Mouse (Mus musculus): Measurements from ENCODE around the gene Spns3. TPM values are rescaled to one million over a fixed set of nuclear protein-coding genes. Genes with fewer than 3 reads are reported as not detected.

Gene Spns3
- not detected for polyA plus RNA-seq (2014; fragmentation: Illumina TruSeq; extraction: RNeasy Lipid Tissue Mini Kit (QIAGEN cat#74804); ENCODE audit: low read depth, low replicate concordance)

DNA sequence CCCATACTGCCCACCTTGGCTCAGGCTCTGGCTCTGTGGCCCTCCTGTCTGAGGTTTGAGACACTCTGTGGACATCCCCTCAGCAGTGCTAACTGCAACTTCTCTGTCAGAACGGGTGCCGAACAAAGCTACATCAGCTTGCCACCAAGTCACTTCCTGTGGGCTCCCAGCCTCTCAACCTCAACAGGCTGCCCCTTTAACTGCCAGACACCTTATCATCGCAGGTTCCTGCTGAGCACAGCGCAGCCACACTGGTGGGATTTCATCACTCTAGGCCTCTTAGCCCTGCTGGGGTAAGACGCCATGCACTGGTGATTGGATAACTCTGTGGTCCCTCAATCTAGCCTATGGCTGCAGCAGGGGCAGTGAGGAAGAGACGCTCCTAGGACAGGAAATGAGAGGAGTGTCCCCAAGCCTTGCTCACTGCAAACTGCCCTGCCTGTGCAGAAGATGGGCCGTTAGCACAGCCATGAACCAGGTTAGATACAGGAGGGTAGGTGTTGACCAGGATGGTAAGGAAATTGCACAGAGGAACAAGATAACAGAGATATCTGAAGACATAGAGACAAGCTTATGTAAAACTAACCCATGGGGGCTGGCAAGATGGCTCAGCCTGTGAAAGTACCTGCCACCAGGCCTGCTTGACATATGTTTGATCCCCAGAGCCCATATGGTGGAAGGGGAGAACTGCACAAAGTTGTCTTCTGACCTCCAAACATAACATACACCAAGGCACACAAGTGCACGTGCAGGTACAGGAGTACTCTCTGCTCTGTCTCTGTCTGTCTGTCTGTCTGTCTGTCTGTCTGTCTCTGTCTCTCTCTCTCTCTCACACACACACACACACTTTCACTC is at the start of gene Spns3:
Spns3 (minus strand) TSS at position 373 of the 855 bp plus-strand sequence.

DNA sequence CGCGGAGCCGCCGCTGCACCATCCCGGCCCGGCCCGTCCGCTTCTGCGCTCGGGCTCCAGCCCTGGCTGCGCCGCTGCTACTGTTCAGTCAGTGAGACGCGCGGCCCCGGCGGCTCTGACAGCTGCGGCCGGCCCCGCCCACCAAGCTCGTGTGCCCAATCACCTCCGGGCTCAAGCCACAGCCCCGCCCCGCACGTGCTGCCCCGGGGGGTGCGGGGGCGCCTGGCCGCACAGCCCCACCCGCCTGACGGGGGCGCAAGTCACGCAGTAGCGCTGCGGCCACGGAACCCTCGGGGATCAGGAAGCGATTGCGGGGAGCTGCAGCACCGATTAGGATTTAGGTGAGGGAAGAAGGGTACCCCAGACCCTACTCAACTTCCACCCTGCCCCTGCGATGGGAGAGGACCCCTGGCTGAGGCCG is 60.4 kb downstream of the Spns3 start, which contains the start of gene Spns2:
Spns2 (minus strand) TSS at position 24 of the 421 bp plus-strand sequence.

Other genes starting within 250 kb of the Spns3 start
- gene Xaf1, start 248.9 kb downstream of the Spns3 start, polyA plus RNA-seq (2014; fragmentation: Illumina TruSeq; extraction: RNeasy Lipid Tissue Mini Kit (QIAGEN cat#74804); ENCODE audit: low read depth, low replicate concordance): 72.4 TPM
- not detected for gene Fbxo39, start 236.1 kb downstream of the Spns3 start, polyA plus RNA-seq (2014; fragmentation: Illumina TruSeq; extraction: RNeasy Lipid Tissue Mini Kit (QIAGEN cat#74804); ENCODE audit: low read depth, low replicate concordance)
- not detected for gene Tekt1, start 188.1 kb downstream of the Spns3 start, polyA plus RNA-seq (2014; fragmentation: Illumina TruSeq; extraction: RNeasy Lipid Tissue Mini Kit (QIAGEN cat#74804); ENCODE audit: low read depth, low replicate concordance)
- gene Smtnl2, start 138.8 kb downstream of the Spns3 start, polyA plus RNA-seq (2014; fragmentation: Illumina TruSeq; extraction: RNeasy Lipid Tissue Mini Kit (QIAGEN cat#74804); ENCODE audit: low read depth, low replicate concordance): 1.4 TPM
- not detected for gene Ggt6, start 115.0 kb downstream of the Spns3 start, polyA plus RNA-seq (2014; fragmentation: Illumina TruSeq; extraction: RNeasy Lipid Tissue Mini Kit (QIAGEN cat#74804); ENCODE audit: low read depth, low replicate concordance)
- 34.3 TPM for gene Mybbp1a, start 109.2 kb downstream of the Spns3 start, polyA plus RNA-seq (2014; fragmentation: Illumina TruSeq; extraction: RNeasy Lipid Tissue Mini Kit (QIAGEN cat#74804); ENCODE audit: low read depth, low replicate concordance)
- gene Spns2, start 60.6 kb downstream of the Spns3 start, polyA plus RNA-seq (2014; fragmentation: Illumina TruSeq; extraction: RNeasy Lipid Tissue Mini Kit (QIAGEN cat#74804); ENCODE audit: low read depth, low replicate concordance): 0.52 TPM
- 176 TPM for gene Ube2g1, start 56.8 kb upstream of the Spns3 start, polyA plus RNA-seq (2014; fragmentation: Illumina TruSeq; extraction: RNeasy Lipid Tissue Mini Kit (QIAGEN cat#74804); ENCODE audit: low read depth, low replicate concordance)
- 48.9 TPM for gene Ankfy1, start 139.5 kb upstream of the Spns3 start, polyA plus RNA-seq (2014; fragmentation: Illumina TruSeq; extraction: RNeasy Lipid Tissue Mini Kit (QIAGEN cat#74804); ENCODE audit: low read depth, low replicate concordance)
- gene Cyb5d2, start 245.6 kb upstream of the Spns3 start, polyA plus RNA-seq (2014; fragmentation: Illumina TruSeq; extraction: RNeasy Lipid Tissue Mini Kit (QIAGEN cat#74804); ENCODE audit: low read depth, low replicate concordance): 22.7 TPM
- gene Zzef1, start 245.7 kb upstream of the Spns3 start, polyA plus RNA-seq (2014; fragmentation: Illumina TruSeq; extraction: RNeasy Lipid Tissue Mini Kit (QIAGEN cat#74804); ENCODE audit: low read depth, low replicate concordance): 14.3 TPM